Mouse (Mus musculus): ENCODE measurements at regions not wholly inside any gene's neighbourhood (a gene's known extent, or its start where the extent isn't known, plus 50 kb on each side); places are given as distances from the start of the nearest gene placed in this dataset.

GRCm38 (mm10) chr1:184259853-184260252, 225.8 kb upstream of the 1700056E22Rik start:
- TF ChIP-seq CTCF (IDR thresholded peaks at IDR 0.05; ENCODE audit: extremely low read depth, insufficient read depth, low read length) (no peak), POLR2A (IDR thresholded peaks at IDR 0.05; ENCODE audit: extremely low read depth, insufficient read depth, low read length) (no peak)

All from cortical plate, adult 2 months (tissue).